Mouse (Mus musculus): Measurements from ENCODE around the gene Hnrnpa1. TPM values are rescaled to one million over a fixed set of nuclear protein-coding genes. Genes with fewer than 3 reads are reported as not detected.
"Not testable (repeated sequence)": the region's sequence is repeated elsewhere in the genome, so short reads cannot be mapped to it uniquely, and the experiment has no call there.

The Hnrnpa1 gene
- total and polyA plus RNA-seq, 2 experiments from 2014 or later: 117 to 596 TPM

DNA sequence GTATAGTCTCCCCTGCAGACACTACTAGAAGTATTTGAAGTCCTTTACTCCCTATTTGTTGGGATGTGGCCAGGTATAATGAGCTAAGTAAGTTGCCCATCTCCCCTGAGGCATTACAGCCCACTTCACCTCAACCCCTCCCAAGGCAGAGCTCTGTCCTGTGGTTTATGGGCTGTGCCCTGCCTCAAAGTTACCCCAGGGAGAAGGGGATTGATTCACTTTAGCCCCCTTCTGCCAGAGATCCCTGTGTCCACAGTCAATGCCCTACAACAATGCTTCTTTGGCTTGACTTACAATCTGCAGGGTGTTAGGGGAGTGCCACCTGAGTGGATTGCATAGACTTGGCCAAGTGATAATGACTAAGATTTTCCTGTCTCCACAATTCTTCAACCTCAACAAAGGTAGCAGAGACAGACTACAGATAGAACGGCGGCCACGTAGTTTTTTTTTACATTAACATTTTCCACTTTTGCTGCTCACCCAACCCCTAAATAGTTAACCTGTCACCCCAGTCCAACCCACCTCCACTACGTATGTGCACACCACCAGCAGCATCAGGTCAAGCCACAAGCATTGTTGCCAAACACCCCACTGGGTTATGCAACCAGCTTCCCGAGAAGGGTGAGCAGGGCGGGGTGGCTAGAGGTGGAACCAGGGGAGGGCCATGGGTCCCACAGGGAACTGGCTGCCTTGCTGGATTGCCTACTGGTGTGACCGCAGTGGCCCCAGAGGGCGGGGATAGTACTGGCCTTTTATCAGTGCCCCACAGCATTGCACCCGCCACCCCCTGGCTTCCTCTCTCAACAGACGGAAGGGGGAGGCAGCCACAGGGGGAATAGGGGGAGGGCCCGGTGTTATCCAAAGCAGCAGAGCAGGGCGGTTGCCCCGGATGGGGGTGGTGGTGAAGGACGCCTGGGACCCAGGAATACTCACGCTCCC lies 17.8 kb downstream of the Hnrnpa1 start, which contains the start of gene Nfe2:
TSS of gene Nfe2 (minus strand) at position 614 of the 939 bp plus-strand sequence.
- ATAC-seq: 0 out of 2 replicates have a peak, but pooled peaks have one; percentile 43
- TF ChIP-seq CTCF (IDR thresholded peaks at IDR 0.05; ENCODE audit: low read depth): no peak
- H3K9me3 ChIP-seq (ENCODE audit: low read length): no peaks in the 10 kb centered on the region
- no peaks in the 10 kb centered on the region; the same call in 1 of the 2 replicates for H3K4me1 ChIP-seq (ENCODE audit: insufficient read depth, low read length)
- WGBS: 17% methylated on average over 15 of the region's 15 CpGs
- H3K36me3 ChIP-seq (ENCODE audit: insufficient read depth, low read length): no peaks in the 10 kb centered on the region
- no peaks in the 10 kb centered on the region for H3K27me3 ChIP-seq (ENCODE audit: insufficient read depth, low read length)
- H3K4me2 ChIP-seq (ENCODE audit: low read depth, low read length): peak within 1 kb of the TSS; percentile 30
- H3K27ac ChIP-seq: no peak within 1 kb of the TSS
- H3K9ac ChIP-seq (replicated peaks; ENCODE audit: low read length): no peak within 1 kb of the TSS
- no peak within 1 kb of the TSS for H3K4me3 ChIP-seq (ENCODE audit: low read length)
- peak; percentile 7 for DNase-seq (ENCODE audit: low spot score)

DNA sequence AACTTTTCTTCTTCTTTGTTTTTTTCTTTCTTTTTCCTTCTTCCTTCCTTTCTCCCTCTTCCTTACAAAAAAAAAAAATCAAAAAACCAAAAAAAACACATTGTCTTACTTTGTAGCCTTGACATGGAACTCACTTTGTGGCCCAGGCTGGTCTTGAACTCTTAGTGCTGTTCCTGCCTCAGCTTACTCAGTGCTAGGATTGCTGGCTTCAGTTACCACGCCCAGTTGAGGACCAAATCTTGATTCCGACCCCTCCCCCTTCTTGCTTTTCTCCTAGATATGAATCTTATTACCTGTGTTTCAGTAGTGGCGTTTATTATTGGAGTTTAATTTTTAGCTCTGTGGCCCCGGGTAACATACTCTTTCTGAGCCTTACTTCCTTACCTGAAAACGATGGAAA lies 18.9 kb downstream of the Hnrnpa1 start:
- H3K4me2 ChIP-seq (ENCODE audit: low read depth, low read length): no peak overlapping the region
- ATAC-seq (no peak), DNase-seq (ENCODE audit: low spot score) (no peak)
- no peaks in the 10 kb centered on the region for H3K36me3 ChIP-seq (ENCODE audit: insufficient read depth, low read length)
- H3K4me3 ChIP-seq (ENCODE audit: low read length): no peak overlapping the region
- H3K4me1 ChIP-seq (ENCODE audit: insufficient read depth, low read length): no peaks in the 10 kb centered on the region; the same call in 1 of the 2 replicates
- H3K9ac ChIP-seq (replicated peaks; ENCODE audit: low read length): no peak overlapping the region
- no peaks in the 10 kb centered on the region for H3K27me3 ChIP-seq (ENCODE audit: insufficient read depth, low read length)
- no peaks in the 10 kb centered on the region for H3K9me3 ChIP-seq (ENCODE audit: low read length)
- H3K27ac ChIP-seq: no peak overlapping the region
- 89% methylated on average over 5 of the region's 5 CpGs for WGBS
- no peak for TF ChIP-seq CTCF (IDR thresholded peaks at IDR 0.05; ENCODE audit: low read depth)

DNA sequence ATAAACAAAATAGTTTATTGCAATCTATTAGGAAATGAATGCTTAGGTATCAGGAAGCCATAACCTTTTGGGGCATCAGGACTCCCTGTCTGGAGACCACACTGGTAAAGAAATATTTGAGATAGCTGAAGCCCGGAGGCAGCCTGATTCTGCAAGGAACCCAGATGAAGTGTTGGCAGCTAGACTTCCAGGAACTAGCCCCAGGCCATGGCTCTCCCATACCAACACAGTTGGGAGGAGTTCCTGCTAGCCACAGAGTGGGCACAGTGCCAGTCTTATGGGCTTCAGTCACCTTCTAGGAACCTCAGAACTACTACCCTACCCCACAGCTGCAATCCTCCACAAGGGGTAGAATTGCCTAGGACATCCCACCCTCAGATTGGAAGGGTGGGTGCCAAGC lies 19.8 kb downstream of the Hnrnpa1 start:
- Histone ChIP-seq H3K27ac (no peak overlapping the region), H3K4me2 (ENCODE audit: low read depth, low read length) (no peak overlapping the region), H3K27me3 (ENCODE audit: insufficient read depth, low read length) (no peaks in the 10 kb centered on the region), H3K4me1 (ENCODE audit: insufficient read depth, low read length) (no peaks in the 10 kb centered on the region; the same call in 1 of the 2 replicates), H3K9ac (replicated peaks; ENCODE audit: low read length) (no peak overlapping the region), H3K9me3 (ENCODE audit: low read length) (no peaks in the 10 kb centered on the region), H3K36me3 (ENCODE audit: insufficient read depth, low read length) (no peaks in the 10 kb centered on the region), H3K4me3 (ENCODE audit: low read length) (no peak overlapping the region)
- WGBS: 59% methylated on average over 1 of the region's 1 CpGs
- no peak for TF ChIP-seq CTCF (IDR thresholded peaks at IDR 0.05; ENCODE audit: low read depth)
- ATAC-seq (no peak), DNase-seq (ENCODE audit: low spot score) (no peak)

DNA sequence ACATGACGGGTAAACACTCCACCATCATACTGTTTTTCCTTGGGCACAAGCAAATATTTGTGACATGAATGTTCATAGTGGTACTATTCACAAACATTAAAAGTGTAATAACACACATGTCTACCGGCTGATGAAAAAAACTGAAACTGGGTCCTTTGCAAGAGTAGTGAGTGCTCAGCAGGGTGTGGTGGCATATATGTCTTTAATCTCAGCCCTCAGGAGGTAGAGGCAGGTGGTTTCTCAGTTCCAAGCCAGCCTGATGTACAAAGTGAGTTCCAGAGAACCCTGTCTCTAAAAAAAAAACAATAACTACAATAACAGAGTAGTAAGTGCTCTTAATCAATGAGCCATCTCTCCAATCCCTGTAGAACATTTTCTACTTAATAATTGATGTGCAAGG lies 24.6 kb downstream of the Hnrnpa1 start:
- ATAC-seq: no peak
- WGBS: 92% methylated on average over 2 of the region's 2 CpGs

DNA sequence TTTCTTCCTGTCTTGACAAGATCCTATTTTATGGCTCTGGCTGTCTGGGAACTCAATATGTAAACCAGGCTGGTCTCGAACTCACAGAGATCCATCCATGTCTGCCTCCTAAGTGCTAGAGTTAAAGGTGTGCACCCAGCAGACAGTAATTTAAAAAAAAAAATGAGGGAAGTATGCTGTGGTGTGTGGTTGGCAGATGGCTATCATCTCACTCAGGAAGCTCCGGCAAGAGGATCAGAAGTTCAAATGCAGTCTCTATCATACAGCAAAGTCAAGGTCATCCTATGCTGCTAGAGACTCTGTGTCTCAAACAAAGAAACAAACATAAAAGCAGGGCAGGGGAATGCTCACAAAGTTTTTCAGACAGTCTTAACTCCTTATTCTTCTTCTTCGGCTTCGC lies 28.7 kb downstream of the Hnrnpa1 start:
- Histone ChIP-seq H3K4me3 (ENCODE audit: low read length) (no peak overlapping the region), H3K27me3 (ENCODE audit: insufficient read depth, low read length) (no peaks in the 10 kb centered on the region), H3K4me2 (ENCODE audit: low read depth, low read length) (no peak overlapping the region), H3K9me3 (ENCODE audit: low read length) (no peaks in the 10 kb centered on the region), H3K27ac (no peak overlapping the region), H3K36me3 (ENCODE audit: insufficient read depth, low read length) (no peaks in the 10 kb centered on the region), H3K4me1 (ENCODE audit: insufficient read depth, low read length) (peaks cover 7% of the 10 kb centered on the region; the same call in 1 of the 2 replicates), H3K9ac (replicated peaks; ENCODE audit: low read length) (no peak overlapping the region)
- no peak for TF ChIP-seq CTCF (IDR thresholded peaks at IDR 0.05; ENCODE audit: low read depth)
- 89% methylated on average over 4 of the region's 4 CpGs for WGBS
- no peak for ATAC-seq
- no peak for DNase-seq (ENCODE audit: low spot score)

More for the DNA sequence above, 24.6 kb downstream of the Hnrnpa1 start:
- TF ChIP-seq CTCF (IDR thresholded peaks at IDR 0.05; ENCODE audit: low read depth): no peak
- DNase-seq (ENCODE audit: low spot score): no peak
- no peak overlapping the region for H3K4me3 ChIP-seq (ENCODE audit: low read length)
- no peaks in the 10 kb centered on the region for H3K27me3 ChIP-seq (ENCODE audit: insufficient read depth, low read length)
- no peaks in the 10 kb centered on the region for H3K4me1 ChIP-seq (ENCODE audit: insufficient read depth, low read length)
- H3K9me3 ChIP-seq (ENCODE audit: low read length): no peaks in the 10 kb centered on the region
- H3K9ac ChIP-seq (replicated peaks; ENCODE audit: low read length): no peak overlapping the region
- no peak overlapping the region for H3K27ac ChIP-seq
- no peak overlapping the region for H3K4me2 ChIP-seq (ENCODE audit: low read depth, low read length)
- no peaks in the 10 kb centered on the region for H3K36me3 ChIP-seq (ENCODE audit: insufficient read depth, low read length)

DNA sequence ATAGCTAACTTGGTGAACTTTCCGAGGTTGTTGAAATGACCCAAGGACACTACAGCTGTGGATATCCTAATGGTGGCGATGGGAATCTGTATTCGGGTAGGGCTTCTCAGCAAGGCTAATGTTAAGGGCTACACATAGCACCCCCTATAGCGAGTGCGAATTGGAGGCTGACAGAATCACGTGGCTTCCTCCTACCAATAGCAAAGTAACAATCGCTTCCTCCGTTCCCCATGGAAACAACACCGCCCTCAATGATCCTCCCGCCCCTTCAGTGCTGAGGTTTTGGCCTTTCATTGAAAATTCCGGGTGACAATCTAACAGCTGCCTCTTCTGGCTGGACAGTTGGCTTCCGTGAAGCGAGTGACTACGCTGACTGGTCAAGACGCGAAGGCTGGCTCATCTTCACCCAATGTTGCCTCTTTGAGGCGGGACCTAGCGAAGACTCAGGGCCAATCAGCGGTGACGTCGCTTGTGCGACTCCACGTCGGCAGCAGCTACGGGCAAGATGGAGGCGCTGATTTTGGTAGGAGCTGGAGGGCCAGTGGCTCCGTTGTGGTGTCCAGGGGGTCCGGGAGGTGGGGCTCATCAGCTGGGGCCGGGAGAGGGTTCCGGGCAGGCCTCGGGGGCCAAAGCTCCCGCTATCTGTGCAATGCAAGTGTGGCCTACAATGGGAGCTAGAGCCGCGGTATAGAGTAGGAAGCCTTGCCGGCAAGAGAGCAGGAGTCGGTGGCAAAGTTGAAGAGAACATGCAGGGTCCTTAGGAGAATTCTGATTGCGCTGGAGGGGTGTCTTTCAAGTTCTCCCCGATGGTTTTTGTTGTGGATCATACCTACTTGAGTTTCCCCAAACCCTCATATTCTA lies 32.4 kb downstream of the Hnrnpa1 start, which contains the start of gene Copz1:
TSS of gene Copz1 (plus strand) at position 296 of the 861 bp plus-strand sequence.
- H3K4me2 ChIP-seq (ENCODE audit: low read depth, low read length): peak within 1 kb of the TSS; percentile 74
- H3K4me1 ChIP-seq (ENCODE audit: insufficient read depth, low read length): peaks cover 8% of the 10 kb centered on the region; the same call in 1 of the 2 replicates
- TF ChIP-seq CTCF (IDR thresholded peaks at IDR 0.05; ENCODE audit: low read depth): peak; percentile 51
- under 1% methylated on average over 38 of the region's 38 CpGs for WGBS
- H3K4me3 ChIP-seq (ENCODE audit: low read length): peak within 1 kb of the TSS; percentile 85
- no peaks in the 10 kb centered on the region for H3K9me3 ChIP-seq (ENCODE audit: low read length)
- ATAC-seq: peak; percentile 100
- H3K27me3 ChIP-seq (ENCODE audit: insufficient read depth, low read length): no peaks in the 10 kb centered on the region
- H3K9ac ChIP-seq (replicated peaks; ENCODE audit: low read length): peak within 1 kb of the TSS; percentile 77
- peak; percentile 100 for DNase-seq (ENCODE audit: low spot score)
- H3K36me3 ChIP-seq (ENCODE audit: insufficient read depth, low read length): no peaks in the 10 kb centered on the region
- peak within 1 kb of the TSS; percentile 70 for H3K27ac ChIP-seq

DNA sequence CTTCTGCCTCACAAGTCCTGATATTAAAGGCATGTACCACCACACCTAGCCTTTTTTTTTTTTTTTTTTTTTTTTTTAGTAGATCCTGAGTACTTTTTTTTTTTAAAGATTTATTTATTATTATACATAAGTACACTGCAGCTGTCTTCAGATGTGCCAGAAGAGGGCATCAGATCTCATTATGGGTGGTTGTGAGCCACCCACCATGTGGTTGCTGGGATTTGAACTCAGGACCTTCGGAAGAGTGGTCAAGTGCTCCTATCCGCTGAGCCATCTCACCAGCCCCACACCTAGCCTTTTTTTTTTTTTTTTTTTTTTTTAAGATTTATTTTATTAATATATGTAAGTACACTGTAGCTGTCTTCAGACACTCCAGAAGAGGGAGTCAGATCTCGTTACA lies 35.7 kb downstream of the Hnrnpa1 start:
- H3K27me3 ChIP-seq (ENCODE audit: insufficient read depth, low read length); H3K4me2 ChIP-seq (ENCODE audit: low read depth, low read length); H3K4me1 ChIP-seq (ENCODE audit: insufficient read depth, low read length); H3K9me3 ChIP-seq (ENCODE audit: low read length); H3K27ac ChIP-seq; ATAC-seq; H3K9ac ChIP-seq (replicated peaks; ENCODE audit: low read length); H3K36me3 ChIP-seq (ENCODE audit: insufficient read depth, low read length); H3K4me3 ChIP-seq (ENCODE audit: low read length); DNase-seq (ENCODE audit: low spot score): not testable (repeated sequence)
- WGBS: 96% methylated on average over 3 of the region's 3 CpGs
